Mouse (Mus musculus) midbrain, embryonic 13.5 days (tissue): ENCODE measurements at regions not wholly inside any gene's neighbourhood (a gene's known extent, or its start where the extent isn't known, plus 50 kb on each side); places are given as distances from the start of the nearest gene placed in this dataset.

Experiments used
- ATAC-seq: fragments of 200-750 bp; cut with Nextera tagmentation; 2 replicates; pipeline ENCODE4 v1.8.0; 2017; ENCODE audit warnings: mild to moderate bottlenecking, moderate TSS enrichment, moderate library complexity
- H3K27ac ChIP-seq: fragments of 300-500 bp; sonication (generic); 2 replicates; pipeline ENCODE4 v1.5.1; 2015; ENCODE audit warnings: inconsistent platforms, mild to moderate bottlenecking, moderate library complexity
- H3K27me3 ChIP-seq: fragments of 300-500 bp; sonication (generic); 2 replicates; pipeline ENCODE4 v1.6.1; 2015; ENCODE audit warnings: mild to moderate bottlenecking, inconsistent platforms
- H3K36me3 ChIP-seq: fragments of 300-500 bp; sonication (generic); 2 replicates; pipeline ENCODE4 v1.6.1; 2015; ENCODE audit warnings: mild to moderate bottlenecking, inconsistent platforms
- H3K4me1 ChIP-seq: fragments of 300-500 bp; sonication (generic); replicated peaks from 2 replicates; pipeline ENCODE4 v1.6.1; 2015; ENCODE audit warnings: inconsistent platforms
- H3K4me2 ChIP-seq: fragments of 300-500 bp; sonication (generic); replicated peaks from 2 replicates; pipeline ENCODE4 v1.6.1; 2015; ENCODE audit warnings: moderate library complexity, mild to moderate bottlenecking, inconsistent platforms
- H3K4me3 ChIP-seq: fragments of 300-500 bp; sonication (generic); replicated peaks from 2 replicates; pipeline ENCODE4 v1.5.1; 2015; ENCODE audit warnings: mild to moderate bottlenecking, inconsistent platforms
- H3K9ac ChIP-seq: fragments of 300-500 bp; sonication (generic); replicated peaks from 2 replicates; pipeline ENCODE4 v1.6.1; 2015; ENCODE audit warnings: mild to moderate bottlenecking, inconsistent platforms
- H3K9me3 ChIP-seq: fragments of 300-500 bp; sonication (generic); 2 replicates; pipeline ENCODE4 v1.6.1; 2016; ENCODE audit warnings: mild to moderate bottlenecking, inconsistent platforms
- WGBS: fragments of 180-500 bp; shearing (Covaris S2); methylation state at CpG from one replicate; pipeline ENCODE4 v1.1.7; 2015; 5-methylcytosine and 5-hydroxymethylcytosine counted together

DNA sequence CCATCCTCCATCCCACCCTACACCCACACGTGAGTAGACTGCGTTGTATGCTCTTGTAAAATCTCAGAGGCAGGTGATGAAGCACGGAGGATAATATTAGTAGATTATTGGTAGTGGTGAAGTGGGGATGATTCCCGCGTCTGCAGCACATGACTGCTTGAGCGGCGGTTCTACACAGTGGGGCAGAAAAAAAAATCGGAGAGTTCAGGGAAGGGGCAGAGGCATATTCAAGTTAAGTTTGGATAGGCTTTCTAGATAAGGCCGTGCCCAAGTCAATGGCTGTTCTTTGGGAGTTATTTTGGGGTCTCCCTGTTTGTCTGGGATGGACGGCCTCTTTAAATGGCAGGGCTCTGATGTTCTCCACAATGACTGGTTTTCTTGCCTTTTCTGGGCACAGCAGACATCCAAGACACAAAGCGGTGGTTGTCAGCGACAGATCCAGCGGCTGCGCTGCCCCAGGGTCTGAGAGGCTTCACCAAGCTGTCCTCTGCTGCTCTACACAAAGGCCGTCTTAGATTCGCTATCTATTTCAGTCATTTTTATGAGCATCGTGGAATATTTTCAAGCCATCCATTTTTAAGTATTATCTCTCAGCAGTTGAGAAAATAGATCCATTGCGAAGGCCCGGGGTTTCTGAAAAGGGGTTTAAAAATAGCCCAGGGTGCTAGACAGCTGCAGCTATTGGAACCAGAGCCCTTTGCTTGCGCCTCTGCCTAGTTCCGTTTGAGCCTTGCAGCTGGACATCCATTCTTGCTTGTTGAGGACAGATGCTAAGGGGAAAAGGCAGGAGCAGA is 284.6 kb downstream of the Gm49356 start:
- H3K36me3 ChIP-seq = no peaks in the 10 kb centered on the region
- WGBS = 63% methylated on average over 21 of the region's 21 CpGs
- H3K9me3 ChIP-seq = no peaks in the 10 kb centered on the region
- peak overlapping the region; percentile 64 for H3K27ac ChIP-seq
- no peak overlapping the region for H3K4me3 ChIP-seq
- H3K27me3 ChIP-seq = no peaks in the 10 kb centered on the region
- peaks cover 21% of the 10 kb centered on the region for H3K4me1 ChIP-seq
- no peak overlapping the region for H3K9ac ChIP-seq
- H3K4me2 ChIP-seq = no peak overlapping the region
- peak; percentile 74 for ATAC-seq

- H3K9ac ChIP-seq = no peak overlapping the region
- peak overlapping the region; percentile 64 for H3K27ac ChIP-seq
- 3% methylated on average over 7 of the region's 7 CpGs for WGBS
- H3K9me3 ChIP-seq = no peaks in the 10 kb centered on the region
- H3K4me2 ChIP-seq = no peak overlapping the region
- no peak overlapping the region for H3K4me3 ChIP-seq
- no peaks in the 10 kb centered on the region for H3K27me3 ChIP-seq
- no peaks in the 10 kb centered on the region for H3K36me3 ChIP-seq
- ATAC-seq = peak; percentile 70
- peaks cover 21% of the 10 kb centered on the region for H3K4me1 ChIP-seq
Measured at GRCm38 (mm10) chr15:59174246-59174751, 285.2 kb downstream of the Gm49356 start.

DNA sequence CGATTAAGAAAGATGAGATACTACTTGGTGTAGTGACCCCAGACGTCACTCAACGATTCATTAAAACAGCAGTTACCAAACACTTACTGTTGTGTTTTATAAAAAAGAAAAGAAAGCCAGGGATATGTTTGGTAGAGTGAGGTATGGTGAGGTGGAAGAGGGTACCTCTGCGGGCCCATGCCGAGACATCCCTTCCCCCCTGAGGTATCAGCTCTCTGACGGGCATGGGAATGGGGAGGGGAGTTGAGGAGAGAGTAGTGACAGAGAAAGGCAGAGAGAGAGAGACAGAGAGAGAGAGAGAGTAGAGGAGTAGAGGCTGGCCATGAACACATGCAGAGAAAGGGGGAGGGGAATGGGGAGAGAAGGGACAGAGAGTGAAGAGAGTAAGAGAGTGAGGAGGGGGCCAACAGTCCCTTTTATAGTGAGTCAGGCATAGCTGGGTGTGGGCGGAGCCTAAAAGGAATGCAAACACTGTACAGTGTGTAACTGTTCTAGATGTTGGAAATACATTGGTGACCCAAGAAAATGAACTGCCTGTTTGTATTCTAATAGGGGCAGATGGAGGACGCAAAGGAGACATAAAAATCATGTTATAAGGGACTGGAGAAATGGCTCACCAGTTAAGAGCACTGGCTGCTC is 285.9 kb downstream of the Gm49356 start:
- peak; percentile 74 for ATAC-seq
- Histone ChIP-seq H3K27ac (peak overlapping the region; percentile 64), H3K4me2 (no peak overlapping the region), H3K9ac (no peak overlapping the region), H3K27me3 (no peaks in the 10 kb centered on the region), H3K36me3 (no peaks in the 10 kb centered on the region), H3K9me3 (no peaks in the 10 kb centered on the region), H3K4me3 (no peak overlapping the region), H3K4me1 (peaks cover 21% of the 10 kb centered on the region)
- WGBS = 75% methylated on average over 8 of the region's 8 CpGs

GRCm38 (mm10) chr15:59180076-59180475 is 291.0 kb downstream of the Gm49356 start:
- Histone ChIP-seq H3K4me3 (no peak overlapping the region), H3K27ac (no peak overlapping the region), H3K4me1 (peaks cover 3% of the 10 kb centered on the region), H3K27me3 (no peaks in the 10 kb centered on the region), H3K9me3 (no peaks in the 10 kb centered on the region), H3K4me2 (no peak overlapping the region), H3K9ac (no peak overlapping the region), H3K36me3 (no peaks in the 10 kb centered on the region)
- WGBS = 77% methylated on average over 3 of the region's 3 CpGs
- ATAC-seq = no peak

DNA sequence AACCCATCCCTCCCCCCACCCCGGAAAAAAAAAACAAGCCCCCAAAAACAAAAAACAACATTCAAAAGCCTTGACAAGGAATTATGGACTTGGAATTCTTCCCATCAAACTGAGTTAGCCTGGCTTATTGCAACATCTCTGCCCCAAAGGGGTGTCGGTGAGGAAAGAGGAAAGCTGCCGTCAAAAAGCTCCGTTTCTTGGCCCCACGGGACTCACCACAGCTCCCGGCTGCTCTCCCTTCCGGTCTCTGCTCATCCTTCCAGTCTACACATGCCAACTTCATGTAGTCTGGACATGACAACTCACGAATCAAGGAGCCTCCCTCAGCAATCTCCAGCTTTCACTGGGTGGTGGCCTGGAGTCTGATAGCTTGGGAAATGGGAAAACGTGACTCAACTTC is 295.4 kb downstream of the Gm49356 start:
- Histone ChIP-seq H3K9ac (no peak overlapping the region), H3K4me3 (no peak overlapping the region), H3K4me1 (peaks cover 8% of the 10 kb centered on the region), H3K4me2 (no peak overlapping the region), H3K9me3 (no peaks in the 10 kb centered on the region), H3K27ac (no peak overlapping the region), H3K27me3 (no peaks in the 10 kb centered on the region), H3K36me3 (no peaks in the 10 kb centered on the region)
- no peak for ATAC-seq
- WGBS = 88% methylated on average over 9 of the region's 9 CpGs

GRCm38 (mm10) chr15:59187566-59187965 is 298.5 kb downstream of the Gm49356 start:
- H3K4me1 ChIP-seq = peaks cover 8% of the 10 kb centered on the region
- no peaks in the 10 kb centered on the region for H3K36me3 ChIP-seq
- WGBS = 77% methylated on average over 4 of the region's 4 CpGs
- H3K4me2 ChIP-seq = no peak overlapping the region
- H3K4me3 ChIP-seq = no peak overlapping the region
- H3K27ac ChIP-seq = no peak overlapping the region
- no peak overlapping the region for H3K9ac ChIP-seq
- no peaks in the 10 kb centered on the region for H3K9me3 ChIP-seq
- H3K27me3 ChIP-seq = no peaks in the 10 kb centered on the region
- ATAC-seq = no peak

- no peaks in the 10 kb centered on the region for H3K9me3 ChIP-seq
- no peak overlapping the region for H3K4me3 ChIP-seq
- ATAC-seq = peak; percentile 43; the same call in 1 of the 2 replicates
- peaks cover 8% of the 10 kb centered on the region for H3K4me1 ChIP-seq
- H3K36me3 ChIP-seq = no peaks in the 10 kb centered on the region
- peak overlapping the region; percentile 37; the same call in 1 of the 2 replicates for H3K27ac ChIP-seq
- H3K9ac ChIP-seq = no peak overlapping the region
- H3K27me3 ChIP-seq = no peaks in the 10 kb centered on the region
- WGBS = 30% methylated on average over 4 of the region's 4 CpGs
- H3K4me2 ChIP-seq = no peak overlapping the region
Measured at GRCm38 (mm10) chr15:59188371-59188770, 299.3 kb downstream of the Gm49356 start.

DNA sequence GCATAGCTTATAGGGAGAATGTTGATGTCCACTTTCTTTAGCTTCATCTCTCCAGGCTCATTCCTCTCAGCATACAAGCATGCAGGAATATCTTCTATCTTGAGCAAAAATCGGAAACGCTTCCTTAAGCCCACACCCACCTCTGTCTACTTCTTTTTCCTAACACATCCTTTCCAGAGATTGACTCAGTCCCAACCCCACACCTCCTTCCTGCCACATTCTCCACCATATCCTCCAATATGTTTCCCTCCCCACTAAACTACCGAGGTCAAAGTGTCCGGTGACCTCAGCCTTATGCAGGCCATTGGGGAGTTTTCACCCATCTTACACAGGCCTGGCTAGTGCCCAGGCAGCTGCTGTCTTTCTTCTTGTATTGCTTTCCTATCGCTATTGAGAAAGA is 301.4 kb downstream of the Gm49356 start:
- Histone ChIP-seq H3K27me3 (no peaks in the 10 kb centered on the region; the same call in 1 of the 2 replicates), H3K4me2 (no peak overlapping the region), H3K4me3 (no peak overlapping the region), H3K9ac (no peak overlapping the region), H3K36me3 (no peaks in the 10 kb centered on the region), H3K27ac (no peak overlapping the region), H3K9me3 (no peaks in the 10 kb centered on the region), H3K4me1 (peaks cover 13% of the 10 kb centered on the region)
- WGBS = 92% methylated on average over 5 of the region's 5 CpGs
- no peak for ATAC-seq

DNA sequence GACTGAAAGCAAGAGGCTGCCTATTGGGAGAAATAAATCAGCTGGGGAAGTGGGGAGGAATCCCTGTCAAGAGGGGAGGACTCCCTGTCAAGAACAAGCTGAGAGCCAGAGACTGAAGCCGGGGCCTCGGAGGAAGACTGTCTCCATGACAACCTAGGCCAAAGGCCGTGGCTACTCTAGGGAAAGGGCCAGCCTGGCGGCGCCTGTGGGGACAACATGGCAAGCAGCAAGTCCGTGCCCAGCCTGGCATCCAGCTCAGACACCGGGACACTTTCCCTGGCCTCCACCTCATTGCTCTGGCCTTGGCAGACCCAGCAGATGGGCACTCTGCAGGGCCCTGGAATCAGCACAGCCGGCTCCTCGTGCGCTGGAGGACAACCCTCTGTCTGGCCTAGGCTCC is 305.3 kb downstream of the Gm49356 start:
- peak; percentile 37; the same call in 1 of the 2 replicates for ATAC-seq
- Histone ChIP-seq H3K27ac (no peak overlapping the region), H3K27me3 (no peaks in the 10 kb centered on the region; the same call in 1 of the 2 replicates), H3K36me3 (no peaks in the 10 kb centered on the region), H3K4me1 (peaks cover 24% of the 10 kb centered on the region), H3K9ac (peak overlapping the region; percentile 28; the same call in 1 of the 2 replicates), H3K4me3 (no peak overlapping the region), H3K4me2 (no peak overlapping the region), H3K9me3 (no peaks in the 10 kb centered on the region)
- WGBS = 39% methylated on average over 10 of the region's 10 CpGs

DNA sequence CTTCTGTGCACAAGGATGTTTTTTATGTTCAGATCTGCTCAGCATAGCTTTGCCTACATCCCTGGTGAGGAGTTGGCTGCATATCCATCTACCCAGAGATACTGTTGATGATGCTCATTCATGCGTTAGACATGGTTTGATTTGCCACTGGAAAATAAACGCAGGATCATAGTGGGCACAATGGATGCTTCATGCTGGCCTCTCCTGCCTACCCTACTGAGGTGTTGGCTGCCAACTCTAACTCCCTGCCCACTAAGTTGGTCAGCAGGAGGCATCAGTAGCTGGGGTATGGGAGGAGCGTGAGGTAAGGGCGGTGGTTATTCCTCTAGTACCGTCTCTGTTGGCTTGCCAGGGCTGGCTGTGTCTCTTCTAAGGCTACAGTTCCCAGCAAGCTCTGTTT is 307.3 kb downstream of the Gm49356 start:
- Histone ChIP-seq H3K9ac (no peak overlapping the region), H3K9me3 (no peaks in the 10 kb centered on the region), H3K27me3 (no peaks in the 10 kb centered on the region; the same call in 1 of the 2 replicates), H3K4me3 (no peak overlapping the region), H3K36me3 (no peaks in the 10 kb centered on the region), H3K4me2 (no peak overlapping the region), H3K4me1 (peaks cover 24% of the 10 kb centered on the region), H3K27ac (no peak overlapping the region)
- 81% methylated on average over 5 of the region's 5 CpGs for WGBS
- ATAC-seq = no peak

DNA sequence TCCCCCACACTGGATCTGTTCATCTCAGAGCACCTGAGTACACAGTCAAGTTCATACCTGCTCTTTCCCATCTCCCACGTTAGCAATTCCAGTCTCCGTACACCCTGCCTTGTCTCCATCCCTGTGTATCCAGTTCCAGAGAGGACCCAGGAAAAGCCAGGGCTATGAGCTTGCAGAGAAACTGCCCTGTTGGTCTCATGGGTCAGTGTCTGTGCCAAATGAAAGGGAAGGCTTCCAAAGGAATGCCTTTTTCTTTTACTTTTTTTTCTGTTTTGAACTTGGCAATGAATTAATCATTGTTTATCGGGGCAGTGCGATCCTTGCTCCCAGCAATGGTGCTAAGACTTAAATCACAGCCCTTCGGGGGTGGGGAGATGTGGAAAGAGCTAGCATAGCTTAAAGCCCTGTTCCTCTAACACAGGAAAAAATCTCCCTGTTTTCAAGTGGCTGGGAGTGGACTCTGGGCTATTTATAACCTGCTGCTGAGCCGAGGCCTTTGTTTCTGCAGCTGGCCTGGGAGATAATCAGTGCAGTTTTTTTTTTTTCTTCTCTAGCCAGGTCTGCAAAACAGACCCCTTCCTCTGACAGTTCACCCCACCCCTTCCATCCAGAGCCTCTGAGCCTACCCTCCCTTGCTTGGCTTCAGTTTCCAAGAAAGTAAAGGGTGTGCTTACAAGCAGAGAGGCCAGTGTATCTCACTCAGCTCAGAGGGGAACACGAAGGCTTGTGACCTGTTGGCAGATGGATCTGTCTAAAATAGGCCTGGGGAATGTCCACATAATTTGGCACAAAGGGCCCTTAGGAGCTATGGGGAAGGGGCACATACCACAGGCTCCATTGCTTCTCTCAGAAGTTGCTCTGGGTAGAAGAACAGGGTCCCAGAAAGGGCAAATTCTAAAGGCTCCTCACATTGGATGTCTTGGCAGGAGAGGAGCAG is 308.6 kb downstream of the Gm49356 start:
- H3K9me3 ChIP-seq = no peaks in the 10 kb centered on the region
- no peaks in the 10 kb centered on the region; the same call in 1 of the 2 replicates for H3K27me3 ChIP-seq
- no peak overlapping the region for H3K4me2 ChIP-seq
- 0 out of 2 replicates have a peak overlapping the region, but pooled peaks have one; percentile 7 for H3K9ac ChIP-seq
- peaks cover 24% of the 10 kb centered on the region for H3K4me1 ChIP-seq
- H3K27ac ChIP-seq = peak overlapping the region; percentile 67
- no peak overlapping the region for H3K4me3 ChIP-seq
- peak; percentile 80 for ATAC-seq
- no peaks in the 10 kb centered on the region for H3K36me3 ChIP-seq
- 7% methylated on average over 7 of the region's 7 CpGs for WGBS
